Mouse (Mus musculus) testis, adult 2 months (tissue): ENCODE data around the gene Sgk1. TPM values are rescaled to one million over a fixed set of nuclear protein-coding genes. Genes with fewer than 3 reads are reported as not detected.

Experiments used
- H3K27ac ChIP-seq: fragments of 200-500 bp; 2 replicates; pipeline ENCODE4 v1.5.1; 2012; ENCODE audit warnings: low read depth, low read length; ENCODE audit not compliant: control insufficient read depth, insufficient read depth
- H3K27me3 ChIP-seq: fragments of 200-500 bp; 2 replicates; pipeline ENCODE4 v1.6.1; 2012; ENCODE audit warnings: mild to moderate bottlenecking, low read length, moderate library complexity; ENCODE audit not compliant: control insufficient read depth, insufficient read depth
- H3K36me3 ChIP-seq: fragments of 200-500 bp; 2 replicates; pipeline ENCODE4 v1.6.1; 2012; ENCODE audit warnings: mild to moderate bottlenecking, low read length; ENCODE audit not compliant: control insufficient read depth, insufficient read depth
- H3K4me1 ChIP-seq: fragments of 200-500 bp; 2 replicates; pipeline ENCODE4 v1.6.1; 2012; ENCODE audit warnings: low read length; ENCODE audit not compliant: control insufficient read depth, insufficient read depth
- H3K4me3 ChIP-seq: fragments of 200-500 bp; 2 replicates; pipeline ENCODE4 v1.5.1; 2012; ENCODE audit warnings: low read depth, mild to moderate bottlenecking, low read length, moderate library complexity, mixed read lengths; ENCODE audit not compliant: control insufficient read depth
- CTCF ChIP-seq: fragments of 200-500 bp; IDR thresholded peaks from 2 replicates; pipeline ENCODE4 v1.5.1; 2012; ENCODE audit warnings: low read depth, mild to moderate bottlenecking, inconsistent platforms, low read length, moderate library complexity; ENCODE audit not compliant: control insufficient read depth, insufficient read depth, insufficient replicate concordance
- POLR2A ChIP-seq: fragments of 200-500 bp; IDR thresholded peaks from 2 replicates; pipeline ENCODE4 v1.6.1; 2012; ENCODE audit warnings: low read depth, mild to moderate bottlenecking, inconsistent platforms, low read length, moderate library complexity; ENCODE audit not compliant: control insufficient read depth
- polyA plus RNA-seq: library from polyadenylated mRNA; depleted of rRNA; stranded (reverse); fragments of >200 nt; gene quantifications from 2 replicates; pipeline ENCODE4 v1.2.3, GENCODE M21; 2012

Sgk1 gene
- polyA plus RNA-seq, 1 experiment: 3.7 TPM

DNA sequence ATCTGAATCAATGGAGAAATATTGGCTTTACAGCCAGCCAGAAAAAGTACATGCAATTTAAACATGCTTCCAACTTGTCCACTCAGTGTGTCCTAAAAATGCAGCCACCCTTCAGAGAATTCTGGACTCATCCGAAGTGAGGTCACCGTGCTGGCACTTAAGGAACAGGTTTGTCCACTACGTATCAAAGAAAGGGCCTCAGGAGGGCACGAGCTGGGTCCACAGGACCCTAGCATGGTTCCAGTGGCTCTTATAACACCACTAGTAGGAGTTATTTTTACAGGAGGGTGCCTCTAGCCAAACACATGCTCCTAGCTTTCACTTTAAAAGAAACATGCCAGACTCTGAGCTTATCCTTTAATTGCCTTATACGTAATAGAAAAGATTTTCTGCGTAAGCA lies 28.9 kb upstream of the Sgk1 start:
- H3K27me3 ChIP-seq: no peaks in the 10 kb centered on the region
- H3K27ac ChIP-seq: no peak overlapping the region
- TF ChIP-seq CTCF: no peak
- TF ChIP-seq POLR2A: no peak
- no peaks in the 10 kb centered on the region for H3K4me1 ChIP-seq
- H3K36me3 ChIP-seq: no peaks in the 10 kb centered on the region
- no peak overlapping the region for H3K4me3 ChIP-seq

DNA sequence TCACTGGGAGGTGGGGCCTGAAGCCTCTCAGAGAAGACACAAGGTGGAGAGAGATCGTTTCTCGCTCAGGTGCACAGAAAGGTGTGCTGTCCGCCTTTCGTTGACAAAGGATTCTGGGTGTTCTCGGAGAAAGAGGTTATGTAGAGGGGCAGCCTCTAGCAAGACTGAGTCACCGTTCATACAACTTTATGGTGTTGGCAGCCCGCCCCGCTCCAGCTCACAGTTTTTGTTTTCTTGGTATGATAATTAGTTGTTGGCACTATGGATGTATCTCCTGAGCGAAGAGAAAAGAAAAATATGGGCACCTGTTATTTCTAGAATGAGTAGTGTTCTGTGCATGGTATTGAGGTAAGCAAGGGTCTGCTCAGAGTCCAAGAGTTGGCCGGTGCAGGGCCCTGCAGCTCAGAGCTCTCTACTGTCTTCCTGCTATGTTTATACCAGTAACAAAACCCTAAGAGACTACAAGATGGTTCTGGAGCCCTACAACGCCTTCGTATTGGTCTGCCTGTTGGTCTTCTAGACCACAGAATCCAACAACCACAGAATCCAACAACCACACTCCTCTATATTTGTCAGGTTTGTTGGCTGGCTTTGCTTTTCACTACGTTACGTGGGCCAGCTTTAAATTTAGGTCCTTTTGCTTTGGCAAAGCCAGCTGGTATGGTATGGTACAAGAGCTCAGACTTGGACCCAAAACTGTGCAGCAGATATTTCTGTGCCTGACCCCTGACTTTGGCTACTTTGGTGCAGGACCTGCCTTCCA lies 28.2 kb upstream of the Sgk1 start:
- no peak overlapping the region for H3K27ac ChIP-seq
- TF ChIP-seq CTCF: no peak
- no peak for TF ChIP-seq POLR2A
- no peaks in the 10 kb centered on the region for H3K4me1 ChIP-seq
- H3K4me3 ChIP-seq: no peak overlapping the region
- no peaks in the 10 kb centered on the region for H3K36me3 ChIP-seq
- no peaks in the 10 kb centered on the region for H3K27me3 ChIP-seq

DNA sequence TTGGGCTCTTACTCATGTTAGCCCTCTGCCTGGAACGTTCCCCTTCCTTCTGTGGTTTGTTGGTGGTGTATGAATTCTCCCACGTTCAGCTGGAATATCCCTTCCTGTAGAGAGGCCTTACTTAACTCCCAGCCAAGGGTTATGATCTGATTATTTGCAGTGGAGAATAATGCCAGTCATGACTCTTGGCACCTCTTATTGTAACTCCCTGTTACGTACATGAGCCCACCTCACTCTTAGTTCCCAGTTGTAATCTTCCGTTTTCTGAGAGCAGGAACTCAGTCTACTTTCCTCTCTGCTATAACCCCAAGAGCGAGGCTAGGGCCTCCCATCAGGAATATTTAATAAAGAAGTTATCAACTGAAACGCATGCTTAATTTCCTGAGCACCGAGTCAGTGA lies 26.6 kb upstream of the Sgk1 start:
- Histone ChIP-seq H3K36me3 (no peaks in the 10 kb centered on the region), H3K27ac (no peak overlapping the region), H3K4me1 (no peaks in the 10 kb centered on the region), H3K4me3 (no peak overlapping the region), H3K27me3 (no peaks in the 10 kb centered on the region)
- TF ChIP-seq POLR2A: no peak
- no peak for TF ChIP-seq CTCF

DNA sequence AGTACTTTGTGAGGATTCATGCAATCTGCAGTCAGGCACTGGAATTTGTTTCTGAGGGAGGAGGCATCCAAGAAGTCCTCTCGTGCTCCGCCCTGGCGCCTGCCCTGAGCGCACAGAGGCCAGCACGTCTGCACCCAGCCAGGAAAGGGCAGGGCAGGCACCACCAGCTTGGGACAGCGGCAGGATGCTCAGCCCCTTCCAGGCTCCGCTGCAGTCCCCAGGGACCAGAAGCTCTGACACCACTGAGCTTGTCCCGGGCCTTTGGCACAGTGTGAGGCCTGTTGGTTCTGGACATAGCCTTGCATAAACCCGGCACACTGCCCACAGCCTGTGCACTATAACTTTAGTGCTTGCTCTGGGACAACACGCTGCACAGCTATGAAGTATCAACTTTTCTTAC lies 24.3 kb upstream of the Sgk1 start:
- H3K36me3 ChIP-seq: no peaks in the 10 kb centered on the region
- H3K27me3 ChIP-seq: no peaks in the 10 kb centered on the region
- H3K27ac ChIP-seq: no peak overlapping the region
- TF ChIP-seq POLR2A: no peak
- no peak for TF ChIP-seq CTCF
- no peak overlapping the region for H3K4me3 ChIP-seq
- no peaks in the 10 kb centered on the region for H3K4me1 ChIP-seq

DNA sequence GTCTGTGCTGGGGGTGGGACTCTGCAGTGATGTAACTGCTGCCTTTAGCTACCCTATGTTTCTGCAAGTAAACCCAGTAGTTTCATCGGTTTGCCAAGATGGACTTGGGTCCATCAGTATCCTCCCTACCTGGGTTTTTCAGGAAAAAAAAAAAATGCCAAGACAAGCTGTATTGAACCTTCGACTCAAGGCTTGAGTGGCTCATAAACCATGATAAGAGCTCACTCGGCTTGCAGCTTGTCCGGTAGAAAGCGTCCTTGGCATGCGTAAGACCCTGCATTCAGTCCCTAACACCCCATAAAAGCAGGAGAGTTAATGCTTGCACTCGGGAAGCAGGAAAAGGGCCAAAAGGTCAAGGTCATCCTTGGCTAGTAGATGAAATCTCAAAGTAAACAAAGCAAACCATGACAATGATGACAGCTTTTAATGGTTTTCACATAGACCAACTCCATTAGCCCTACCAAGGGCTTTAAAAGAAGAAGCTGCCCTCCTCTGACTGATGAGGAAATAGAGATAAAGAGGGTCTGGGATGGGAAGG lies 23.5 kb upstream of the Sgk1 start:
- Histone ChIP-seq H3K4me3 (no peak overlapping the region), H3K36me3 (no peaks in the 10 kb centered on the region), H3K4me1 (no peaks in the 10 kb centered on the region), H3K27me3 (no peaks in the 10 kb centered on the region), H3K27ac (no peak overlapping the region)
- TF ChIP-seq CTCF (no peak), POLR2A (no peak)

DNA sequence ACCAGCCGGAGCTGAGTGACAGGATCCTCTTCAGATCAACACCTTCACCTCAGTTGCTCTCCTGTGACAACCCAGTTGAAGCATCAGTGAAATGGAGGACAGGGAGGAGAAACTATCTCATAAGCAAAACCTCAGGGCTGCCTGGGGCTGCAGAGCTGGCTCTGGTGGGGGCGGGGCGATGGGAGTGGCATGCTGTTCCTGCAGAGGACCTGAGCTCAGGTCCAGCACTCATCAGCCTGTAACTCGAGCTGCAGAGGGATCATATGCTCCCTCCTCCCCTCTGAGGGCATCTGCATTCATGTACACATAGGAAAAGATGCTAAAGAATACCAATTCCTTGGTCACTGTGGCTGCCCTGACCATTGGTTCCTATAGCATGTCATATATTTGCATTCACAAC lies 15.5 kb upstream of the Sgk1 start:
- no peaks in the 10 kb centered on the region for H3K36me3 ChIP-seq
- no peak overlapping the region for H3K4me3 ChIP-seq
- no peaks in the 10 kb centered on the region for H3K27me3 ChIP-seq
- no peaks in the 10 kb centered on the region for H3K4me1 ChIP-seq
- no peak overlapping the region for H3K27ac ChIP-seq
- no peak for TF ChIP-seq CTCF
- no peak for TF ChIP-seq POLR2A

DNA sequence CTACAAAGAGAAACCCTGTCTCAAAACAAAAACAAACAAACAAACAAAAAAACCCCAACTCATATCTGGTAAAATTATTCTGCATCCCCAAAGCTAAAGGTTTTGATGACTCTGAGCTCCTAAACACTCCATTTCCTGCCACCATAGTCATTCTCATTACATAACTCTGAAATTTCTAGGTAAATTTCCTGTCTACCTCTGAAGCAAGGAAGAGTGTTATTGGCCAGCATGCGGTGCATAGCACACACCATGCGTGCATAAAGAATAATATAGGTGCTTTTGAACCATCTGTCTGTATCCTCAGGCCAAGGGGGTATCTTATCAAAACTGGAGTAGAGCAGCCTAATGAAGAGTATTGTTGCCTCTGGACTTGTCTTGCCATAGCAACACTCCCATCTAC lies 13.8 kb upstream of the Sgk1 start:
- Histone ChIP-seq H3K27me3 (no peaks in the 10 kb centered on the region), H3K27ac (no peak overlapping the region), H3K4me3 (no peak overlapping the region), H3K4me1 (no peaks in the 10 kb centered on the region), H3K36me3 (no peaks in the 10 kb centered on the region)
- no peak for TF ChIP-seq POLR2A
- no peak for TF ChIP-seq CTCF
